Mouse (Mus musculus) gastrocnemius, adult 2 months (tissue): ENCODE data around the gene Nup98. TPM values are rescaled to one million over a fixed set of nuclear protein-coding genes. Genes with fewer than 3 reads are reported as not detected.
A peak's percentile ranks its signal among the peaks of the same experiment; 100 is the strongest.

Experiments used
- DNase-seq: peaks from one replicate; pipeline ENCODE4 v3.0.0; 2022
- H3K27ac ChIP-seq: fragments of 200-600 bp; 2 replicates; pipeline ENCODE4 v1.8.1; 2022; ENCODE audit warnings: mild to moderate bottlenecking
- H3K4me3 ChIP-seq: fragments of 200-600 bp; 2 replicates; pipeline ENCODE4 v1.8.1; 2022; ENCODE audit warnings: mild to moderate bottlenecking, moderate library complexity
- CTCF ChIP-seq: fragments of 200-600 bp; IDR thresholded peaks from 2 replicates; pipeline ENCODE4 v1.8.1; 2022; ENCODE audit warnings: antibody characterized with exemption, mild to moderate bottlenecking, moderate library complexity
- intact Hi-C: fragments of 180-260 bp; cut with DNase I; formaldehyde crosslinking; loops from one replicate; pipeline ENCODE4 v1.15.1; 2025
- total RNA-seq, 2 experiments: library from RNA; stranded (reverse); gene quantifications; 2 replicates each; pipeline ENCODE4 v1.2.3; 2021

Nup98 gene
- total RNA-seq, 2 experiments from 2014 or later, result 27.0 to 28.0 TPM

DNA sequence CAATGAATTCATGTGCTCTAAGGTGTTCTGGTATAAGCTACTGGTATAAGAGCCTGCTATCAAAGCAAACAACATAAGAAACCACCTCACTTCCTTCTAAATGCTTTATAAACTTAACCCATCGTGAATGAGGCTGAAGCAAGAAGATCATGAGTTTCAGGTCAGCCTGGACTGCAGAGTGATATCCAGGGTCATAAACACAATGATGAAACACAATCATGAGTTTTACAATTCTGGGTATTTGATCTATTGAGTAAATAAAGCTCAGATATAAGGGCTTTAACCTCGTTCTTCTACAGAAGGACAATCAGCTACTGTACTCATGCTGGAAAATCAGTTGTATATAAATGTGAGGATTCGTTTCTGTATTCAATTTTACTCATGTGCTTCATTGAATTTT, 26.1 kb downstream of the Nup98 start:
- Histone ChIP-seq H3K27ac (no peak overlapping the region), H3K4me3 (no peak overlapping the region)
- TF ChIP-seq CTCF, result no peak
- no peak for DNase-seq
- intact Hi-C loops, result no loop called here

GRCm38 (mm10) chr7:102170300-102170699, 39.7 kb downstream of the Nup98 start:
- intact Hi-C loops, result no loop called here

GRCm38 (mm10) chr7:102153691-102154090, 56.3 kb downstream of the Nup98 start:
- no peak overlapping the region for H3K27ac ChIP-seq
- intact Hi-C loops, result no loop called here
- DNase-seq, result no peak
- H3K4me3 ChIP-seq, result no peak overlapping the region
- TF ChIP-seq CTCF, result no peak

More at GRCm38 (mm10) chr7:102170300-102170699, 39.7 kb downstream of the Nup98 start:
- Histone ChIP-seq H3K27ac (no peak overlapping the region), H3K4me3 (no peak overlapping the region)
- peak; percentile 49 for TF ChIP-seq CTCF
- no peak for DNase-seq

- intact Hi-C loops, result loop anchor here (5.0 kb wide), 1 partner anchor 84 kb away; no protein-coding TSS in a partner anchor
These were observed 72.1 kb downstream of the Nup98 start for GRCm38 (mm10) chr7:102137898-102138297.

DNA sequence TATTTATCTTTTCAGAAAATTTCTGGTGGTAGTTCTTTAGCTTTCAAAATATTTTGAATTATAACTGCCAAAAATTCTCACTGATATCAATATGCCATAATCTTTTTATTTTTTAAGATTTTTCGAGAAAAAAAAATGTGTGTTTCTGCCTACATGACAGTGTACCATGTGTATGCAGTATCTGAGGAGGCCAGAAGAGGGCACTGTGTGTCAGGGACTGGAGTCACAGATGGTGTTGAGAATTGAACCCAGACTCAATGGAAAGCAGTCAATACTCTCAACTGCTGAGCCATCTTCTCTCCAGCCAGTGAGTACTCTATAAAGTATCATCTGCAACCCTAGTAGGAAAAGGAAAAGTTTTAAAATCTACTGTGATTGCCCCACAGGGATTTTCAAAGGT, 72.5 kb downstream of the Nup98 start:
- TF ChIP-seq CTCF, result peak; percentile 64
- intact Hi-C loops, result loop anchor here (5.0 kb wide), 1 partner anchor 85 kb away; no protein-coding TSS in a partner anchor
- DNase-seq, result peak; percentile 32
- Histone ChIP-seq H3K4me3 (no peak overlapping the region), H3K27ac (no peak overlapping the region)

More at GRCm38 (mm10) chr7:102137898-102138297, 72.1 kb downstream of the Nup98 start:
- DNase-seq, result no peak
- TF ChIP-seq CTCF, result no peak
- Histone ChIP-seq H3K4me3 (no peak overlapping the region), H3K27ac (no peak overlapping the region)

DNA sequence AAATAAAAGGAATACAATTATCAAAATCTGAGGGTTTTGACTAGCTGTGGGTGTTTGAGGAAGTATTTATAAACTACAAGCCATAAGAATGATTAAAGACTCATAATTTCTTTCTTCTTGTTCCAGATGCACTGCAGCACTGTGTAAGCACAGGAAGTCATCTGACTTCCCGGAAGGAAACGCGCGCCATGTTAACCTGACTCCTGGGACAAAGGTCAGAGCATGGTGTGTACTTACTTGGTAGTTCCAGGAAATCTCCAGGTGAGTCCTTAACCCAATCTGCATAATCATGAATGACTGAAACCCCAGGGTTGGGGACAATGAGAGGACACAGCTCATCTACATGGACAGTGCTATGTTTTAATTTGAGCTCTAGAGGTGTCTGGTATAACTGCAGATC, 77.6 kb downstream of the Nup98 start:
- intact Hi-C loops, result no loop called here
- Histone ChIP-seq H3K4me3 (no peak overlapping the region), H3K27ac (peak overlapping the region; percentile 50)
- no peak for TF ChIP-seq CTCF
- no peak for DNase-seq

DNA sequence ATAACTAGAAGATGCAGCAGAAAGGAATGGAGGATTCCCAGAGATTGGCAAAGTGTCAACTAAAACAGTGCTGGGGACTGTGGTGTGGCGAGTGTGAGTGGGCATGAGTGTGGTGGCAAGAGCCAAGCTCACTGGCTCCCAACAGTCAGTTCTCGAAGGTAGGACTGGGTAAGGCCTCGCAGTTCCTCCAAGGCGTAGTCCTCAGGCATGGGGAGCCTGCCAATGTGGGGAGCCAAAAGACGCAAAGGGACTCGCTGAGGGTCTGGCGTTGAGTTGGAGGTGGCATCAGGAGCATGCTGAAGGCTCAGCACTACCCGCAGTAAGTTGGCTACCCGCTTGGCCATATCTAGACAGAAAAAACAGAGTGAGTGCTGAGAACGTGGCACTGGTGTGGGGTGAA, 89.7 kb downstream of the Nup98 start:
- no peak for DNase-seq
- no peak for TF ChIP-seq CTCF
- intact Hi-C loops, result no loop called here
- no peak overlapping the region for H3K27ac ChIP-seq
- H3K4me3 ChIP-seq, result no peak overlapping the region

GRCm38 (mm10) chr7:102117382-102117781, 92.6 kb downstream of the Nup98 start:
- peak; percentile 16 for DNase-seq
- Histone ChIP-seq H3K27ac (no peak overlapping the region), H3K4me3 (no peak overlapping the region)
- TF ChIP-seq CTCF, result no peak
- intact Hi-C loops, result no loop called here

- peak; percentile 12 for DNase-seq
- H3K27ac ChIP-seq, result no peak within 1 kb of the TSS; the same call in 1 of the 2 replicates
- H3K4me3 ChIP-seq, result no peak within 1 kb of the TSS
- intact Hi-C loops, result no loop called here
- no peak for TF ChIP-seq CTCF
These were observed 93.2 kb downstream of the Nup98 start, which contains the start of gene Chrna10 for GRCm38 (mm10) chr7:102116579-102117331. Gene Chrna10, minus strand, starts transcription at chr7:102116828.

GRCm38 (mm10) chr7:102113151-102113729, 96.7 kb downstream of the Nup98 start:
- H3K4me3 ChIP-seq, result no peak overlapping the region
- H3K27ac ChIP-seq, result no peak overlapping the region
- intact Hi-C loops, result no loop called here
- no peak for TF ChIP-seq CTCF
- DNase-seq, result peak; percentile 35

GRCm38 (mm10) chr7:102109746-102110145, 100.2 kb downstream of the Nup98 start:
- no peak for TF ChIP-seq CTCF
- H3K4me3 ChIP-seq, result no peak overlapping the region
- DNase-seq, result no peak
- intact Hi-C loops, result no loop called here
- H3K27ac ChIP-seq, result peak overlapping the region; percentile 6

DNA sequence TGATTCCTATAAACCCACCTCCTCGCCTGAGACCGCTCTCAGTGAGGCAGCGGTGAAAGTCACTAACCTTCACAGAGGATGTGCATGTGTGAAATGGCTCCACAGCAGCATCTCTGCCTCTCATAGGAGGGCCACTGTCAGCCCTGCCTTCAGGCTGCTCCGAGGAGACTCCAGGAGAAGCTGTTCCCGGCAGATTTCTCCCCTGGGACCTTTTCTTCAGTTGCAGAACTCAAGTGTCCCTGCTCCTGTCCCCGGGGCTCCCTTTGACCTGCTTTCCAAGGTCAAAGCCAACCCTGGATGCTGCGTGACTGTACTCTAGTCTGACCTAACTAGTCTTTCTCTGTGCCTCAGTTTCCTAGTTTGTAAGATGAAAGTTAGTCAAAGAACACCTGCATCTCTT, 100.8 kb downstream of the Nup98 start, which contains the start of gene Art5:
Gene Art5, minus strand, starts transcription at position 319 of the 400 bp plus-strand sequence.
- H3K27ac ChIP-seq, result peak within 1 kb of the TSS; percentile 67
- peak; percentile 29 for DNase-seq
- no peak for TF ChIP-seq CTCF
- peak within 1 kb of the TSS; percentile 71 for H3K4me3 ChIP-seq
- intact Hi-C loops, result no loop called here

GRCm38 (mm10) chr7:102108206-102108605, 101.8 kb downstream of the Nup98 start:
- peak overlapping the region; percentile 67 for H3K27ac ChIP-seq
- peak overlapping the region; percentile 71 for H3K4me3 ChIP-seq
- intact Hi-C loops, result no loop called here
- peak; percentile 61 for DNase-seq
- TF ChIP-seq CTCF, result no peak
